Mouse (Mus musculus) E14TG2a.4 (cell line): ENCODE data around the gene Pkd1l3.

Experiments used
- CTCF ChIP-seq: conservative IDR thresholded peaks from 2 replicates; pipeline ENCODE4 v1.5.1; 2014; ENCODE audit warnings: low read length
- NANOG ChIP-seq: IDR thresholded peaks from 2 replicates; pipeline ENCODE4 v1.6.1; 2014; ENCODE audit warnings: borderline replicate concordance, low read length, mixed read lengths
- POU5F1 ChIP-seq: IDR thresholded peaks from 2 replicates; pipeline ENCODE4 v1.6.1; 2014; ENCODE audit warnings: low read length, borderline replicate concordance

DNA sequence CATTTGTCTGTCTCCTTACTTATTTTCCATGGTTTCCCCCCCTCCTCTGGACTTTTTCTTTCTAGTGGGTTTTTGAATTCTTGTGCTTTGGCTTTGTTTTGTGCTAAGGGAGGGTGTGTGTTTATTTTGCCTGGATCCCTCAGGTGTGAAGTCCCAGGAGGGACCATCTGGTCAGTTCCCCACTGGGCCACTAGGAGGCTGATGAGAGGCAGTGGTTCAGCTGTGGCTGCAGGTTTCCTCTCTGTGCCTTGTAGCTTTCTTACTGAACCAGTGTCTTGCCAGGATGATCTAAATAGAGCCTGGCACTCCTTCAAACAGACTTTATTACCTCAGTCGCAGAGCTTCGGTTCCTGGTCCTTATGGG is 92.5 kb downstream of the Pkd1l3 start:
- TF ChIP-seq CTCF (peak; percentile 89), NANOG (no peak), POU5F1 (no peak)
